Mouse (Mus musculus) WW6 (cell line): ENCODE data around the gene Clrn2.

Experiments used
- DNase-seq: peaks from one replicate; pipeline ENCODE4 v3.0.0-alpha.2; 2013; ENCODE audit warnings: low read depth, low spot score

Clrn2 gene

GRCm38 (mm10) chr5:45449831-45450716 lies 3.5 kb upstream of the Clrn2 start, which contains the start of gene Qdpr:
Qdpr (minus strand) TSS chr5:45450236.
- DNase-seq: peak; percentile 98

- DNase-seq: no peak
These were observed 905 bp downstream of the Clrn2 start for GRCm38 (mm10) chr5:45454456-45454855.

- no peak for DNase-seq
These were observed 19.4 kb downstream of the Clrn2 start for GRCm38 (mm10) chr5:45472880-45473450.

- DNase-seq: no peak
These were observed 20.0 kb downstream of the Clrn2 start for GRCm38 (mm10) chr5:45473521-45473920.

GRCm38 (mm10) chr5:45474215-45474614 lies 20.7 kb downstream of the Clrn2 start:
- DNase-seq: no peak

GRCm38 (mm10) chr5:45474758-45475157 lies 21.2 kb downstream of the Clrn2 start:
- no peak for DNase-seq

- no peak for DNase-seq
These were observed 22.2 kb downstream of the Clrn2 start for GRCm38 (mm10) chr5:45475771-45476170.

- DNase-seq: no peak
These were observed 22.7 kb downstream of the Clrn2 start for GRCm38 (mm10) chr5:45476288-45476687.

- no peak for DNase-seq
These were observed 24.1 kb downstream of the Clrn2 start for GRCm38 (mm10) chr5:45477601-45478000.

GRCm38 (mm10) chr5:45480066-45480465 lies 26.5 kb downstream of the Clrn2 start:
- DNase-seq: no peak

GRCm38 (mm10) chr5:45481125-45481524 lies 27.6 kb downstream of the Clrn2 start:
- DNase-seq: no peak

GRCm38 (mm10) chr5:45482607-45483006 lies 29.1 kb downstream of the Clrn2 start:
- no peak for DNase-seq

- DNase-seq: no peak
These were observed 30.1 kb downstream of the Clrn2 start for GRCm38 (mm10) chr5:45483654-45484053.

GRCm38 (mm10) chr5:45491776-45492175 lies 38.2 kb downstream of the Clrn2 start:
- no peak for DNase-seq

- peak; percentile 89 for DNase-seq
These were observed 39.9 kb downstream of the Clrn2 start, which contains the start of gene Lap3 for GRCm38 (mm10) chr5:45493191-45494092. Lap3 (plus strand) TSS chr5:45493374.

- DNase-seq: no peak
These were observed 40.7 kb downstream of the Clrn2 start for GRCm38 (mm10) chr5:45494093-45494755.

GRCm38 (mm10) chr5:45495429-45495975 lies 42.0 kb downstream of the Clrn2 start:
- no peak for DNase-seq

- no peak for DNase-seq
These were observed 42.5 kb downstream of the Clrn2 start for GRCm38 (mm10) chr5:45496042-45496441.

GRCm38 (mm10) chr5:45496479-45496878 lies 42.9 kb downstream of the Clrn2 start:
- no peak for DNase-seq

GRCm38 (mm10) chr5:45496930-45497550 lies 43.5 kb downstream of the Clrn2 start:
- DNase-seq: no peak

GRCm38 (mm10) chr5:45497564-45497963 lies 44.0 kb downstream of the Clrn2 start:
- DNase-seq: no peak
